Mouse (Mus musculus) lung, postnatal 0 days (tissue): ENCODE measurements at regions not wholly inside any gene's neighbourhood (a gene's known extent, or its start where the extent isn't known, plus 50 kb on each side); places are given as distances from the start of the nearest gene placed in this dataset.

Experiments
- ATAC-seq: fragments of 200-750 bp; cut with Nextera tagmentation; 2 replicates; pipeline ENCODE4 v1.8.0; 2017; ENCODE audit warnings: moderate library complexity
- DNase-seq: peaks from one replicate; pipeline ENCODE4 v3.0.0-alpha.2; 2016; ENCODE audit warnings: low spot score
- H3K27ac ChIP-seq: fragments of 300-500 bp; sonication (generic); 2 replicates; pipeline ENCODE4 v1.5.1; 2014; ENCODE audit warnings: antibody characterized with exemption, mild to moderate bottlenecking, low read length, mixed read lengths
- H3K27me3 ChIP-seq: fragments of 300-500 bp; sonication (generic); replicated peaks from 2 replicates; pipeline ENCODE4 v1.6.1; 2014; ENCODE audit warnings: low read length, mixed read lengths; ENCODE audit not compliant: insufficient read depth
- H3K36me3 ChIP-seq: fragments of 300-500 bp; sonication (generic); 2 replicates; pipeline ENCODE4 v1.6.1; 2014; ENCODE audit warnings: low read length, mixed read lengths; ENCODE audit not compliant: insufficient read depth
- H3K4me1 ChIP-seq: fragments of 300-500 bp; sonication (generic); 2 replicates; pipeline ENCODE4 v1.6.1; 2014; ENCODE audit warnings: antibody characterized with exemption, low read depth, low read length, mixed read lengths; ENCODE audit not compliant: insufficient read depth
- H3K4me2 ChIP-seq: fragments of 300-500 bp; sonication (generic); replicated peaks from 2 replicates; pipeline ENCODE4 v1.6.1; 2014; ENCODE audit warnings: low read depth, mild to moderate bottlenecking, low read length, moderate library complexity, mixed read lengths
- H3K4me3 ChIP-seq: fragments of 300-500 bp; sonication (generic); 2 replicates; pipeline ENCODE4 v1.5.1; 2014; ENCODE audit warnings: low read depth, low read length
- H3K9ac ChIP-seq: fragments of 300-500 bp; sonication (generic); replicated peaks from 2 replicates; pipeline ENCODE4 v1.6.1; 2014; ENCODE audit warnings: low read depth, mild to moderate bottlenecking
- H3K9me3 ChIP-seq: fragments of 300-500 bp; sonication (generic); 2 replicates; pipeline ENCODE4 v1.6.1; 2016; ENCODE audit warnings: low read length, mixed read lengths
- CTCF ChIP-seq: IDR thresholded peaks from 2 replicates; pipeline ENCODE4 v1.5.1; 2016; ENCODE audit warnings: antibody characterized with exemption, mild to moderate bottlenecking
- EP300 ChIP-seq: IDR thresholded peaks from 2 replicates; pipeline ENCODE4 v1.6.1; 2016; ENCODE audit warnings: antibody characterized with exemption, mild to moderate bottlenecking, control low read depth
- WGBS: fragments of 180-500 bp; shearing (Covaris S2); extraction: QIAGEN DNeasy Blood & Tissue Kit; methylation state at CpG from one replicate; pipeline ENCODE4 v1.1.7; 2014; 5-methylcytosine and 5-hydroxymethylcytosine counted together

DNA sequence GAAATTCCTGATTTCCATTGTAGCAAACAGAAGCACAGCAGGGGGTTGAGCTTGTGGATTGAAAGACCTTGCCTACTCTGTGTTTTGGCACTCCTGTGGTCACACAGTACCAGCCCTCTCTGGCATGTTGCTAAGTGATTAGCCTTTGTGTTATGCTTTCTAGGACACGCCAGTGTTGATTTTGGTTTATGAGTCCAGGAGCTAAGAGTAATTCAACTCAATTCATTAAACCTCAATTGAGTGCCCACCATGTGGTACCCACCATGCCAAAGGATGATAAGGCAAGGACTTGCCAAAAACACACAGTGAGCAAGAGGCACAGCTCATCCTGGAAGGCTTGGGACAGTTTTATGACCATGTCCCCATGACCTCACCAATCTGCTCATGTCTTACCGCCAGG is 221.1 kb upstream of the Sox14 start:
- WGBS, result 62% methylated on average over 2 of the region's 2 CpGs
- H3K9ac ChIP-seq, result no peak overlapping the region
- DNase-seq, result no peak

DNA sequence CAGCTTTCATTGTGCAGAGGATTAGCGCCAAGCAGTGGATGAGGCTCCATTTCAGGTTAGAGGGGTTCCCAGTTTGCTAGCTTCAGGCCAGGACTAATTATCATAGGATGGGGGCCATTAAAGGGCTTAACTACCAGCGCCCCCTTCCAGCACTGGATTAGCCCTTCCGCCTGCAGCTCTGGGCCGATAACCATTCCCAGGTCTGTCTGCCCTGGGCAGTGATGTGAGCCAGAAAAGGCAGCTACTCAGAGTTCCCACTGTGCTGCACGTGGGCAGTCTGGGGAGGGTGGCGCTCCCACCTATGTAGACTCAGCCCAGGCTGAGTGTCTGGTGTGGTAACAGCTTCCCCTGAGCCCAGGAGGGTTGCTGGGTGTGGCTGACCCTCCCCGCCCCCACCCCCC is 219.6 kb upstream of the Sox14 start:
- Histone ChIP-seq H3K27ac (no peak overlapping the region), H3K9ac (no peak overlapping the region), H3K4me1 (no peaks in the 10 kb centered on the region), H3K4me2 (no peak overlapping the region), H3K27me3 (no peaks in the 10 kb centered on the region), H3K36me3 (no peaks in the 10 kb centered on the region), H3K4me3 (no peak overlapping the region), H3K9me3 (no peaks in the 10 kb centered on the region)
- DNase-seq, result no peak
- no peak for TF ChIP-seq CTCF
- TF ChIP-seq EP300, result no peak
- WGBS, result 32% methylated on average over 7 of the region's 7 CpGs
- ATAC-seq, result no peak

More for the DNA sequence above, 221.1 kb upstream of the Sox14 start:
- H3K27me3 ChIP-seq, result no peaks in the 10 kb centered on the region
- no peak for TF ChIP-seq EP300
- no peak for TF ChIP-seq CTCF
- H3K9me3 ChIP-seq, result no peaks in the 10 kb centered on the region
- no peak overlapping the region for H3K27ac ChIP-seq
- H3K4me1 ChIP-seq, result no peaks in the 10 kb centered on the region
- H3K36me3 ChIP-seq, result no peaks in the 10 kb centered on the region
- no peak overlapping the region for H3K4me2 ChIP-seq
- H3K4me3 ChIP-seq, result no peak overlapping the region
- ATAC-seq, result no peak

DNA sequence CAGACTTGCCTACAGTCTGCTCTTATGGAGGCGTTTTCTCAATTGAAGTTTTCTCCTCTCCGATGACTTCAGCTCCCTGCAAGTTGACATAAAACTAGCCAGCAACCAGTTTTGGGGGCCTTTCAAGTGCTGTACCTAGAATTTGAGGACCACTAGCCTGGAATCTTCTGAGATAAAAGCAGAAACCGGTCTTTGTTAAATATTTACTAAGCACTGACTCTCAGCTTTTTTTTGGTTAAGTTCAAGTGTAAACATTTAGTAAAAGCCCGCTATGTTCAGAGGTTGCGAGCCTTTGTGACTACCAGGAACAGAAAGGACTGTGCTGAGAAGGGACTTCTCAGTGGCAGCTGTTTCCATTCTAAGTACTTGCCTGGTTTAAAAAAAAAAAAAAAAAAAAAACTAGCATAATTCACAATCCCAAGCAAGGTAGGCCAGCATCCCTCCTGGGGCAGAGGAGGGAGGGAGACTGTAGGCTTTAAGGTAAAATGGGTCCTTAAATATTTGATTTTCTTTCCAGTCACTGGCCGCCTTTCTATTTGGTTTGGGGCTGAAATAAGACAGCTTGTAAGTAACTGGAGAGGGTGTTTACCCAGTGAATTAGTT is 219.1 kb upstream of the Sox14 start:
- 46% methylated on average over 6 of the region's 6 CpGs for WGBS
- H3K27me3 ChIP-seq, result no peaks in the 10 kb centered on the region
- no peaks in the 10 kb centered on the region for H3K9me3 ChIP-seq
- ATAC-seq (no peak), DNase-seq (no peak)
- no peak overlapping the region for H3K4me2 ChIP-seq
- no peaks in the 10 kb centered on the region for H3K36me3 ChIP-seq
- H3K9ac ChIP-seq, result no peak overlapping the region
- TF ChIP-seq CTCF (no peak), EP300 (no peak)
- H3K4me1 ChIP-seq, result no peaks in the 10 kb centered on the region
- H3K4me3 ChIP-seq, result no peak overlapping the region
- no peak overlapping the region for H3K27ac ChIP-seq

DNA sequence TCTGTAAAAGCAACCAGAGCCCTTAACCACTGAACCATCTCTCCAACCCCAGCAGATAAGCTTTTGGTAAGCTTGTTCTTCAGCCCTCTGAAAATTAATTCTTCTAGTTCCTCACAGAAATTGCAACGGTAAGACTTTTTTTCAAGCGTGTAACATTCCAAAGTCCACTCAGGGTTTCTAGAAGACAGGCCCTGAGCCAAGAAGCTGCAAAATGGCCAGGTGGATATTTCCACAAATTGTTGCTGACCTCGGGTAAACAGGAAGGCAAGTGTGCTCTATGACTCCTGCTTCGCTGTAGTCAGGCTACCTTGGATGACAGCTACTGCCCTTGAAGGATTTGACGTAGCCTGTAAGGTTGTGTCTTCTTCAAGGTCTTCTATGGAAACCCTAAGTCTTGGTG is 195.2 kb upstream of the Sox14 start:
- TF ChIP-seq EP300, result no peak
- TF ChIP-seq CTCF, result no peak
- no peaks in the 10 kb centered on the region for H3K27me3 ChIP-seq
- no peaks in the 10 kb centered on the region for H3K36me3 ChIP-seq
- no peak overlapping the region for H3K27ac ChIP-seq
- DNase-seq (no peak), ATAC-seq (no peak)
- H3K4me2 ChIP-seq, result no peak overlapping the region
- no peaks in the 10 kb centered on the region for H3K9me3 ChIP-seq
- WGBS, result 72% methylated on average over 5 of the region's 5 CpGs
- no peak overlapping the region for H3K4me3 ChIP-seq
- no peaks in the 10 kb centered on the region for H3K4me1 ChIP-seq
- no peak overlapping the region for H3K9ac ChIP-seq

DNA sequence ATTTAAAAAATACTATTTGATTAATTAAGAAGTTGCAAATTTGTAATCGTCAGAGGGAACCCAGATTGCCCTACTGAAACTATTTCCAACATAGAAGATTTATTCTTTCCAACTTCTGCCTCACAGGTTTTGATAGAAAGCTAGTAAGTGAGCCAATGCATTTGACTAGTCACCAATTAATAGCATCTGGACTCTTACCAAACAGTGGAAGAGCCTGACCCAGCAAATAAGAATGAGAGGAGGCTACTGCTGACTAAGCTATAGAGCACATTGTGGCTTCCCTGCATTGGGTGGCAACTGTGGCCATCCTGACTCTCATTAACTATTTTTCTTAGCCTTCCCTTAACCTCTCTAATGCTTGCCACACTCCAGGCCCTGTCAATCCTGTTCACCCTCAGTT is 182.6 kb upstream of the Sox14 start:
- DNase-seq (no peak), ATAC-seq (no peak)
- no peak overlapping the region for H3K9ac ChIP-seq
- no peak overlapping the region for H3K4me2 ChIP-seq
- TF ChIP-seq CTCF, result no peak
- no peak for TF ChIP-seq EP300
- H3K27ac ChIP-seq, result no peak overlapping the region
- H3K27me3 ChIP-seq, result no peaks in the 10 kb centered on the region
- no peaks in the 10 kb centered on the region for H3K4me1 ChIP-seq
- H3K4me3 ChIP-seq, result no peak overlapping the region
- H3K9me3 ChIP-seq, result no peaks in the 10 kb centered on the region
- 87% methylated on average over 1 of the region's 1 CpGs for WGBS
- H3K36me3 ChIP-seq, result no peaks in the 10 kb centered on the region

DNA sequence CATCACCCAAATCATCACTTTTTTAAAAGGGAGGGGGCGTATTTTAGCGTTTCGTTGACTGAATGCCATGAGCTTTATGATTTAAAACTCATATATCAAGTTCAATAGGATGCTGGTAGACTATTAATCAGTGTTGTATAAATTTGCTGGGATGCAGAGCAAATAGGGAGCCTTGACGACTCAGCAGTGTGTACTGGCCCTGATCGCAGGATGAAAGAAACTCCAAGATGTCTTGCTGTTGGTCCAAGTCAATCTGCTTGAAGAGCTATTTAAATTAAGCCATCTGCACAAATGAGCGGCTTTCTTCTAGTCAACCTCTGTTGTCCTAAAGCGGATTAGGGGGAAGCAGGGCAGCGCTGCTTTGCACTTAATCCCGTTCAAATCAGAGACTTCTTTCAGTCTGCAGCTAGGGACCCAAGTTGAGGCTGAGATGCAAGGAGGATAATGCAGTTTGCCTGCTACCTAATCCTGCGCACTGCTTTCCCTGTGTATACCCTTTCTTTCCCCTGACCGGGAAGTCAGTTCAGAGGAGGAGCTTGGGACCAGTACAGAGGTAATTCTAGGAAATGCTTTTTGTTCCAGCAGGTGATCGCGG is 170.3 kb upstream of the Sox14 start:
- H3K4me1 ChIP-seq, result no peaks in the 10 kb centered on the region
- no peak overlapping the region for H3K4me2 ChIP-seq
- H3K9ac ChIP-seq, result no peak overlapping the region
- WGBS, result 56% methylated on average over 13 of the region's 13 CpGs
- H3K27ac ChIP-seq, result no peak overlapping the region
- H3K9me3 ChIP-seq, result no peaks in the 10 kb centered on the region
- no peak overlapping the region for H3K4me3 ChIP-seq
- ATAC-seq (no peak), DNase-seq (no peak)
- TF ChIP-seq CTCF (no peak), EP300 (no peak)
- H3K36me3 ChIP-seq, result no peaks in the 10 kb centered on the region
- no peaks in the 10 kb centered on the region for H3K27me3 ChIP-seq

DNA sequence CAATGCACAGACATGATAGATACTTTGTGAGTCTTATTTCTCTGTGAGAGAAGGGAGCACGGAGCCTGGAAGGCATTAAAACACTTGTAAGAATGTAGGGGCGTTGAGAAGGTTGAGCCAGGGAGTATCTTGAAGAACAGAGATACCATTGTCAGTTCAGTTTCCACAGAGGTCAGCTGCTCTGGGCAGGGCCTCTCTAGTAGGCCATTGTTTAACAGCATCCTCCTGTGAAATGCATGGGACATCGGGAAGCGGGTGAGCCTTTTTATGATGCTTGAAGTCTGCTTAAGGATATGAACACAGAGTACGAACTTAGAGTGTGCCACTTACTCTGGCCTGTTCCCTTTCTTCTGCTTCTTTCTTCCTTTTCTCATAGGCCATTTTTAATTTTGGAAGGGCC is 169.7 kb upstream of the Sox14 start:
- TF ChIP-seq EP300, result no peak
- TF ChIP-seq CTCF, result no peak
- DNase-seq, result no peak
- H3K9me3 ChIP-seq, result no peaks in the 10 kb centered on the region
- no peaks in the 10 kb centered on the region for H3K4me1 ChIP-seq
- ATAC-seq, result no peak
- no peaks in the 10 kb centered on the region for H3K36me3 ChIP-seq
- H3K9ac ChIP-seq, result no peak overlapping the region
- no peak overlapping the region for H3K4me2 ChIP-seq
- H3K27ac ChIP-seq, result no peak overlapping the region
- 53% methylated on average over 5 of the region's 5 CpGs for WGBS
- no peak overlapping the region for H3K4me3 ChIP-seq
- no peaks in the 10 kb centered on the region for H3K27me3 ChIP-seq
